Mouse (Mus musculus): ENCODE data around the gene Rad9b.

Rad9b gene

DNA sequence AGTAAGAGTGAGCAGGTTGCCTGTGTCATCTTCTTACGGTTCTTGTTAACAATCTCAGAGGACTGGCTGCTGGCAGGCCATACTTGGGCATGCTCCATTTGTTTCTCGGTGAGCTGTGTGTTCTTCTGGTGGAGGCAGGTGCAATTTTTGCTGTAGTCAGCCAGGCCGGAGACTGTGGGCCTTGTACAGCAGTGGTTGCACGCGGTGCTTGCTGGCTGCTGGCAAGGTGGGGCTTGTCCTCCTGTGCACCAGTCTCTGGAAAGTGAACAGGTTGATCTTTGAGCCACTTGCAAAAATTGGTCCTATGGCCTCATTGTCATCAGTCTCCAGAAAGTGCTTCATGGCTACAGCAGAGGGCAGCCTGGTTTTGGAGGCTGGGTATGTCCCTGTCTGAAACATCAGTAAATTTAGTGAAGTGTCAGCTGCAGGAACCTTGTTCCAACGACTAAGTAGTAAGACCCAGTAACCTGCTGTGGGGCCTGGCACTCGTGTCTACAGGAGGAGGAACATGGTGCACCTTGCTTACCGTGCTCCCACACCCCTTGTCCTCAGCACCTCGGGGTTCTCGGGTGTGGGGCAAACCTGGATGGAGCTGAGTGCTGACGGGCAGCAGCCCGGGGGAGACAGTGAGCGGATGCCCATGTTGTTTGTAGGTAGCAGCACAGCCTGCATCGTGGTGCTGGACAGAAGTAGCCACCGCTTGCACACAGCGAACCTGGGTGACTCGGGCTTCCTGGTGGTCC, 40.9 kb downstream of the Rad9b start:
- no peak for DNase-seq (ENCODE audit: low spot score in 2 of 2)

DNA sequence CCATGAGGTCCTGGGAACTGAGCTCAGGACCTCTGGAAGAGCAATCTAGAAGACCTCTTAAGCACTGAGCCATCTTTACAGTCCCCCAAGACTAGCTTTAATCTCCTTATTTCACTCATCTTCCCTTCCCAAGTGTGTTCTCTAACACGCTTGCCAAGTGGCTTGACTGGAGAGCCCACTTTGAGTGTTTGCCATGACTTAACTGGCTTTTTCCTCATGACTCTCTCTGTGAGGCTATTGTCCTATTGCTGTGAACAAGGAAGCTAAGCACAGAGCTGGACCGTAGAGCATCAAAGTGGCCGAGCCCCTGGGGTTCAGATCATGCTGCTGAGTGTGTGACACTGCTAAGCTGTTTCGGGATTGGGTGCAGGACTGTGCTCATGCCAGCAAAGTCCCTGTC, 41.7 kb downstream of the Rad9b start:
- DNase-seq (ENCODE audit: low spot score in 2 of 2): no peak

DNA sequence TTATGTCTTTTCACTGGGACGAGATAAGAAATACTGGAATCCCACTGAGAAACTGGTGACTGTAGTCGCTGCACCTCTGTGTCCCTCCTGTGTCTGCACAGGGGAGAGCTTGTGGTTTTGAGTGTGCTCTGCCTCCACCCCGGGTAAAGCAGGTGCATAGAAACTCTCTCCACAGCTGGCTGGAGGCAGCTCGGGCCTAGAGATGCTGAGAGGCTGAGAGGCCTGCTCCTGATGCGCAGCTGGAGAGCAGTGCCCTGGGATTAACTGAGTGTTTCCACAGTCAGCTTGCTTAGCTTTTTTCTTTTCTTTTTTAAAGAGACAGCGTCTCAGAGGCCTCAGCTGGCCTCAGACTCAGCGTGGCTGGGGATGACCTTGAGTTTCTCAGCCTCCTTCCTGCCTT, 42.3 kb downstream of the Rad9b start:
- no peak for DNase-seq (ENCODE audit: low spot score in 2 of 2)

DNA sequence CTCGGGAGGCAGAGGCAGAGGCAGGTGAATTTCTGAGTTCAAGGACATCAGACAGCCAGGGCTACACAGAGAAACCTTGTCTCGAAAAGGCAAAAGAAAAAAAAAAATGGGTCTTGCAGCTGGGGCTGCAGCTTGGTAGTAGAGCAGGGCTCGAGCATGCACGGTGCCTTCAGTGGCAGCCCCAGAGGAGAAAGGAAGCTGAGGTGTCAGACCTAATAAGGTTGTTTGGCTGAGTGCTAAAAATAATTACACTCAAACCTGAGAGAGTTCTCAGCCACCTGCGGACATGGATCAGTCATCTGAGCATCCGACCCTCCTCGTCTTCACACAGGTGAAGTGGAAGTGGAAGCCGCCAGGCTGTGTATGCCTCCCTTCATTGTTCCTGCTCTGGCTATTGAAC, 43.3 kb downstream of the Rad9b start:
- no peak for DNase-seq (ENCODE audit: low spot score in 2 of 2)

DNA sequence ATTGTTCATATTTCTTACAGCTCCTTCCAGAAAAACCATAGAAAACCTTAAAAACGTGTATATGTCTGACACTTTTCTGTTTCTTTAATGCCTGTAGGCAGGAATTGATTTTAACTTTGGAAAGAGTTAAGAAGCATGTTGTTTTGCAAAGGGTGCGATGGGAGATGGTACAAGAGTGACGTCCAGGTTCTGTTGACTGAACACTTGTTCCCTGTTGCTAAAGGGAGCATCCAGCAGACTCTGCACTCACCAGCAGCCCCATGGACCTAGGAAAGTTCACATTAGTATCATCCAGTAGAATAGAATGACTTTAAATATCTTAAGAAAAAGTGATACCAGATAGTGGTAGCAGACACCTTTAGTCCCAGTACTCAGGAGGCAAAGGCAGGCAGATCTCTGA, 47.5 kb downstream of the Rad9b start:
- DNase-seq (ENCODE audit: low spot score in 2 of 2): no peak

DNA sequence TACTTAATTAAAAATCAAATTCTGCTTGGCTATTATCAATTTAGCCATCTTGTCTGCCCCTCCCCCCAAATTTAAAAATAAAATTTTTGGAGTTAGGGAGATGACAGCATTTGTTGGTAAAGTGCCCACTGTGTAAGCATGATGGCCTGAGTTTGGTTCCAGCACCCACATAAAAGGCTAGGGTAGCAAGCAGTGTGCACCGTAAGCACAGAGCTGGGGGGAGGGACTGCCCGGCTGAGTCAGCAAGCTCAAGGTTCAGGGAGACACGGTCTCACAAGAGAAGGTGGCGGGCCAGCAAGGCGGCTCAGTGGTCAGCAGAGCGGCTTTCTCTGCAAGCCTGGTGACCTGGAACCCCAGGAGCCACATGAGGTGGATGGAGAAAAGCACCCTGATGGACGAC, 48.6 kb downstream of the Rad9b start:
- no peak for DNase-seq (ENCODE audit: low spot score in 2 of 2)

DNA sequence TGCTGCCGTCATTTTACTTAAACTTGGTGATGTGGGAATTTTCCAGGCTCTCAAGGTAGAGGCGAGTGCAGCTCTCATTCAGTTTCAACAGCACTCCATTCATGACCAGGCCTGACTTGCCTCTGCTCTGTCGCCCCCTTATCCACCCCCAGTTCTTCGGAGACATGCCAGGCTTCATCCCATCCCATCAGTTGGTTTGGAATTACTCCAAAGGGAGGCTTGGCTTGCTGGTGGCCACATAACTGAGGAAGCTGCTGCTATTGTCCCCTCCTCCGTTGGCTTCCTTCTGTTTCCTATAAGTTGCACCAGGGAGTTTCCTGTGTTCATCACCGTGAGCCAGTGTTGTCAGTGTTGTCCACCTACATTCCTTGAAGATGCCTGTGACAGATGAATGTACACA, 49.5 kb downstream of the Rad9b start:
- DNase-seq (ENCODE audit: low spot score in 2 of 2): no peak

DNA sequence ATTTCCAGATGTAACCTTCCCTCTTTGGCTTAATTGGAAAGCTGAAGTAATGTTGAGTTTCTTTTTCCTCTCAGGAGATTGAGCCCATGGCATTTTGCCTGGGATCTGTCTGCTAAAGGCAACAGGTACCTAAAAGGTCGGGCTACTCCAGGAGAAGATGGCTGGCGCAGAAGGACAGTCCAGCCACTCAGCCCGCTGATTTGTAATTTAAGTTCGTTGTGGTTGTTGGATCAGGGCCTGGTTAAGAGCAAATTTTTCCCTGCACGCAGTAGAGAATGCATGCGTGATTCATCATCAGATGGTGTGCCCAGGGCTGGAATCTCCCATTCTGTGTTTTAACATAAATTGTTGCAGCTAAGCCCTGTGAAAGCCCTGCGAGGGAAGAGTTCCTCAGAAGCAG, 50.1 kb downstream of the Rad9b start:
- no peak for DNase-seq (ENCODE audit: low spot score in 2 of 2)

DNA sequence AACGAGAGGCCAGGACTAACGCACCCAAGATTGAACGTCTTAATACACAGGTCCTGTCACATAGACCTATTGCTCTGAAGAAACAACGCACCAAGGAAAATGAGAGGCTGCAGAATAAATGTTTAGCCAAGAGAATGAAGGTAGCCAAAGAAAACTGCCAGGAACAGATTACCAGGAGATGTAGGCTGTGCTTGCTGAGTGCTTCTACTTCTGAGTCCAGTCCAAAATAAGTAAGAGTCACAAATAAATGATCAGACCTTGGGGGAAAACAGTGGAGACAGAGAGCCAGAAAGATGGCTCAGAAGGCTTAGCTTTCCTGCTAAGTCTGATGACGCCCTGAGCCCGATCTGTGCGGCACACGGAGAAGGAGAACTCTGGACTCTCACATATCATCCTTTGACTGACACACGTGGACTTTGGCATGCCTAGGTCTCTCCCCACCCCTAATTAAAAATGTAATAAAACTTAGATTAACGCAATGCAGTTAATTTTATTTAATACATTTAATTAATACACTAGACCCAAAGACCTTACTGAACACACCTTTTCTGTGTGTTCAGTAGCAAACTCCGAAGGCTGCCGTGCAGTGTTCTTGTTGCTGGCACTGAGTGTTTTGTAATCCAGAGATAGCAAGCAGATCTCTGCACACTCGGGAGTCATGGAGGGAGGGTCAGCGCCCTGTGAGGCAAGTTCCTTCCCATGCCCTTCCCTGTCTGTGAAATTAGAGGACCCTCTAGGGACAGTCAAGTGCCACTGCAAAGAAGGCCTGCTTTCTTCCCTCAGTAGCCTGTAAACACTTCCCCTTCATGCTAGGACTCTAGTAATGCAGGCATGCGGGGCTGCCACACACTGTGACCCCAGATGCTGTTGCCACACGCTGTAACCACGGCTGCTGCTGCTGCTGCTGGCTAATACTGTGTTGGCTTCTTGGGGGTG, 51.0 kb downstream of the Rad9b start:
- DNase-seq (ENCODE audit: low spot score in 2 of 2): no peak

DNA sequence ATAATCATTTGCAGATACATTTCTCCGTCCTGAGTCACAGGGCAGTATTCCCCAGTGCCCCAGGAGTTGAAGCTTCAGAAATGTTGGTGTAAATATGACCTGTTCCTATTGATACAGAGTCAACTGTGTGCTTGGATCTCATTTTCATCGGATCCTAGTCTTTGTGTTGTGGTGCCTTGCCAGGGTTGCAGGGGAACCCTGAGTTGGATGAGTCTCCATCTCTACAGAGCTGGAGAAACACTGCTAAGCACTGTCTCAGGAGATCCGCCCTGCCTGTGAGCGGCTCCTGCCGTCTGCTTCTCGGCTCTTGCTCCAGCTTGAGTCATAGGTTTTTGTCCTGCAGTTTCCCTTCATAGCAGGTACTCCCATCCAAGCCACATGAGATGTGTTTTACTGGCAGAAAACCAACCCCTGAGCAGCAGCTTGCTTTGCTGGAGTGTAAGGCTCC, 53.9 kb downstream of the Rad9b start:
- DNase-seq (ENCODE audit: low spot score in 2 of 2): no peak

DNA sequence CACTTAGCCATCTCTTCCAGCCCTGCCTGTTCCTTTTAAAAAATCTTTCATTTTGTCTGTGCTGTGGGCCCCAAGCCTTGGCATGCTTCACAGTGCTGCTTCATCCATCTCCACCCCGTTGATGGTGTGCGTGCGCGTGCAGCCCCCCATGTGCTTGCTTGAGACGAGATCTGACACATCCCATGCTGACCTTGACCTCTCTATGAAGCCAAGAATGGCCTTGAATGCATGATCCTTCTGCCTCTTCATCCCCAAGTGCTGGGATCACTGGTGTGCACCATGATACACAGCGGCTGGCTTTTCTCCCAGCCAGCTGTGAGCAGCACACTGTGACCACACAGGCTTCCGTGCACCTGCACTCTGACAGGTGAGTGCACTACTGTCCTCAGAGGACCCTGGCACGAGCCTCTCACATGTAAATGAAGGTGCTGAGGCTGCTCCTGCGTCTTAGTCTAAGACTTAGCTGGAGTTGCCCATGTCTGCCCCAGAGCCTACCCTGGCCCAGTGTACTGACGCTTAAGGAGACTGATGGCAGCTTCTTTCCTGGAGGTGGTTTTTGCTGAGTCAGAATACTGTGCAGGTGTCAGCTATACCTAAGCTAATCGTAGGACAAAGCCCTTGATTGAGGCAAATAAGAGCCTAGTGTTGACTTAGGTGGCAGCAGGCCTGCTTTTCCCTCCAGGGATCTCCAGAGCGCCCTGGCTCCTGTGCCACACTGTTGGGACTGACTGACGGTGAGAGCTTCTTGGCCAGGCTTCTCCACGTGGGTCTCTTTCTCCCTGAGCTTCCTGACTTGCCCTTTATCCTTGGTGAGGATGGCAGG, 58.7 kb downstream of the Rad9b start:
- no peak for DNase-seq (ENCODE audit: low spot score in 2 of 2)

DNA sequence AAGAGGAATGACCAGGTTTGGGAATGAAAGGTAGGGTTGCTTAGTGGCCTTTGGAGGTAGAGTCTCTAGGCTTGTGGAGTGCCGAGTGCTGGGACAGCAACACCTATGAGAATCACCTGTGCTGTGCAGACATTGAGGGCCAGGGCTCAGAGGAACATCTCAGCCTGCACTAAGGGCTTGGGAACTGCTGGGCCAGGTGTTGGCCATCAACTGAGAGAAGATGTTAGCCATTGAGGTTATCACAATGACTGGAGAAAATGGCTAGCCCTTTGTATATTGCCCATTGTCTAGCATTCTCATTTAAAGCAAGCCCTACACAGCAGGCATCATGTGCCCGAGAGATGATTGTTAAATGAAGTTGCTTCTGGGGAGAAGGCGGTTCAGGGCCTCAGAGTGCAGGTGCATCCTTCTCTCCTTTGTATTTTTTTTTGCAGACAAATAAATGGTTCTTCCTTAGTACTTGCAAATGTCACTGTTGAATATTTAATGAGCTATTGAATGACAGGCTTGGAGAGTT, 59.8 kb downstream of the Rad9b start:
- no peak for DNase-seq (ENCODE audit: low spot score in 2 of 2)

DNA sequence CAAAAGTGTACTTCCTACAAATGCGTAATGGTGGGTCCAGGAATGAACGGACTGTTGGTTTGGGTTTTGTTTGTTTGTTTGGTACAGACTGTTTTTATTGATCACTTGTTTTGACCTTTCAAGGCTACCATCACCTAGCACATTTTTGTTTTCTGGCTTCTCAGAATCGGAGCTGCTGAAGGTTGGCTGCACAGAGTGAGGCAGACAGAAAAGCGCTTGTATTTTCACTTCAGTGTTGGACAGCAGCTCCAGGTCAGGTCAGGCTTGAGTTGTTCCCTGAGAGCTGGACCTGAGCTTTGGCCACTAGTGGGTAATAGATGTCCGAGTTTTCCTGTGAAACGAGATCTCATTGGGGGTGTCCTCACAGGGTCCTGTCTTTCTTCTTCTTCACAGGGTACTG, 60.9 kb downstream of the Rad9b start:
- no peak for DNase-seq (ENCODE audit: low spot score in 2 of 2)

DNA sequence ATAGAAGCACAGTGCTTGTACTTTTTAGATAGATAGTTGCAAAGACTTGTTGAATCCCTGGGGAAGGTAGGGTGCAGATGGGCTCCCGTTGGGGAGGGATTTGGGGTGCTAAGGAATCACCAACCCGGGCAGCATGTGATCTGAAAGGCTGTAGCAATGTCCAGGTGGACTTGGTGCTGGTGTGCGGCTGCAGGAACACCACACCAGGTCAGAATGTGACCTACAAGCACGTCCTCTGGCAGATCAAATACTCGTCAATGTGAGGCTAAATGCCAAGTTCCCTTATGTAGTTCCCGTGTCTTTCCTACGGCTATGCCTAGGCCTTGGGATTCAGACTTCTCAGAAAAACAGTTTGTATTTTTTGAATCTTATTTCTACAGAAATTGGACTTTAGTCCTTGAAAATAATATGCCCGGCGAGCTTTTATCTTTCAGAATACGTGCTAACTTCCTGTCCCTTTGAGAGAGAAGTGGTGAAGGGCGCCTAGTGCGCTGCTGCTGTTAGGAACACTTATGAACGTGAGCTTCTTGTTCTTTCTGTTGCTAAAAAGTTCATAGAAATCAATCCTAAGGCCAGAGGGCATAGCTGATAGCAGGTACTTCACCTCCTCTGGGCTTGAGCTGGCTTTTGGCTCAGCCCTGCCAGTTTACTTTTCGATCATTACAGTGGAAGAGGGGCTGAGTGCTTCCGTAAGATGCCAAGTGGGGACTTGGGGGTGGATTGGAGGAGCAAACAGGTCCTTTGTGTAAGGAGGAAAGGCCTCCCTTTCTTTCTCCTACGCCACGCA, 62.3 kb downstream of the Rad9b start:
- no peak for DNase-seq (ENCODE audit: low spot score in 2 of 2)

DNA sequence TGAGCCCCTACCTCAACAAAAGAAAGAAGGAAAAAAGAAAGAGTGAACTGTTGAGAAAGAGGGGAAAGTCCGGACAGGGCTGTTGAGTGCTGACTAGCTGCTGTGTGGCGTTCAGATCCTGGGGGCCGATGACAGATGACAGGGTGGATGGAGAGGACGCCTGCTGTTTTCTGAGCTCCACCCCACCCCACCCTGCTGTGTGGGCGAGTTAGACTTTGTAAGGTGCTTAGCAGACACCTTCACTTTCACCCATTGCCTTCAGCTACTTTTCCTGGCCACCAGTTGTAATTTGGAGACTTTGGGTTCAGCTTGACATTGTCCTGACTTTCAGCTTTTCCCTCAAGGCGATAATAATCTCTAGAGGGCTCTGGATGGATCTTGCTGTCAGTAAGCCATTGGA, 62.9 kb downstream of the Rad9b start:
- DNase-seq (ENCODE audit: low spot score in 2 of 2): no peak

DNA sequence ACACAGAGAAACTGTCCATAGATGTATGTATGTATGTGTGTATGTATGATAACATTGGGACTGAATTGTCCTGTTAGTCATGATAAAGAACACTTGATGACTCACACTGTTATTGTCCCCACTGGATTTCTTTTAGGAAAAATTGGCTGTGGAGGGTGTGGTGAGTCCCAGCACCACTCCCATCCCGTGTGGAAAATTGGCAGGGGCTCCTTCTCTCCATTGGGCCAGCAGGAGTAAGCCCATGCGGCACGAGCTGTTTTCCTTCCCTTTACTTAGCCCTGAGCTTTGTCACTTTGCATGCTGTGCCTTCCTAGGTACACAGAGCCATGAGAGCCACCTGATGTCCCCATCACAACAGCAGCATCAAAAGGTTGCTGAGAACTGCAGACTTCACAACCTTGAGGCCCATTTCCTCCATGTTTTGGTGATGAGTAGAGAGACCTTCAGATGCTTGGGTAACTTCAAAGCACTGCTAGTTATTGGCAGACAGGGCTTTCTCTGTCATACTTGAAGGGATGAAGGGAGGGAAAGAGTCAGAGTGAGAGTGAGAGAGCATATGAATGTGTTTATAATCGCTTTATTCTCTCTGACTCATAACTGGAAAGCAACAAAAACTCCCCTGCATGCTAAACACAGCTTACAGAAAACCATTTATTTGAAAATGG, 65.8 kb downstream of the Rad9b start:
- DNase-seq (ENCODE audit: low spot score in 2 of 2): no peak

DNA sequence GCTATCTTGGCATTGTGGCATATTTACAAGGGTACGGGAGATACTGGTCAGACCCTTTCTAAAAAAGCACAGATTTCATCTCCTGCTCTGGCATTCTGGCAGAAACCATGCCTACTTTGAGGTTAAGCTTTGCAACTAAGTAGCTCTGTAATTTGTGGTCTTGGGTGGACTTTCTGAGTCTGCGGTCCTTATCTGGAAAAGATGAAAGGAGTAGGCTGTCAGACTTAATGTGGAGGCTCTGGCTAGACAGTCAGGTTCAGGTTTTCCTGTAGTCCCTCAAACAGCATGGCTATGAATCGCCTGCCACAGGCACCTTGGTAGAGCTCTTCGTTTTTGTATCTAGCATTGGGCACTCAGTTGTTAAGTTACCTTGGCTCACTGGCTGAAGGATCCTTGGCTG, 67.0 kb downstream of the Rad9b start:
- DNase-seq (ENCODE audit: low spot score in 2 of 2): no peak

DNA sequence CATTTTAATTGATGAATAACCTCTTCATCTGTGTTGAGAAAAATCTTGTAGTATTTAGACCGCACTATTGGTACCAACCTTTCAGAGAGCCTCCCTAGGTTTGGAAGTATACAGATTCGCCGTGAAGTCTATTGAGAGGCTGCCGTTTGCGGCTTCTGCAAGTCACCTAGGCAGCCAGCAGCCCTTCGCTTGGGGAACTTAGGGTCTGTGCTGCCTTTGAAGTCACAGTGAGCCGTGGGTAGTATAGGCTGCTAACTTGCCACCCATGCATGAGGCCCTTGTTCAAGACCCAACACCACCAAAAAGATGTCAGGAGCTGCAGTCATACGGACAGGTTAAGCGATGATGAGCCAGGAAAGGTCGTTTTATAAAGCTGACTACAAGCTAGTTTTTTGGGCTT, 67.8 kb downstream of the Rad9b start:
- no peak for DNase-seq (ENCODE audit: low spot score in 2 of 2)

DNA sequence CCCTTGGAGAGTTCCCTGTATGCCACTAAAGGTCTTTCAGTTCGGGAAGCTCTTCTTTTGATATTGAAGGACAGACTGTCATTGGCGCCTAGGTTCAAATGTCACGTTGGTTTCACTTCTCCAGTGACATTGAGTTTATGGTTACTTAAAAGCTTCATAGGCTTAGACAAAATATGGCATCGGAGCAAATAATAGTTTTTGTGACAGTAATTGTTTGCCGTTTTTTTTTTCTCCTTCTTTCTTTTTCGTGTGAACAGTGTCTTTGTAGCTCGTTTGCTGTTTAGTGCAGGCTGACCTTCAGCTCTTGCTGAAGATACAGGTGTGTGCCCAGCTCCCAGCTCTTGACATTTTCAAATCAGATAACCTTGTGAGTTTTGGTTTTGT, 68.3 kb downstream of the Rad9b start:
- DNase-seq (ENCODE audit: low spot score in 2 of 2): no peak

DNA sequence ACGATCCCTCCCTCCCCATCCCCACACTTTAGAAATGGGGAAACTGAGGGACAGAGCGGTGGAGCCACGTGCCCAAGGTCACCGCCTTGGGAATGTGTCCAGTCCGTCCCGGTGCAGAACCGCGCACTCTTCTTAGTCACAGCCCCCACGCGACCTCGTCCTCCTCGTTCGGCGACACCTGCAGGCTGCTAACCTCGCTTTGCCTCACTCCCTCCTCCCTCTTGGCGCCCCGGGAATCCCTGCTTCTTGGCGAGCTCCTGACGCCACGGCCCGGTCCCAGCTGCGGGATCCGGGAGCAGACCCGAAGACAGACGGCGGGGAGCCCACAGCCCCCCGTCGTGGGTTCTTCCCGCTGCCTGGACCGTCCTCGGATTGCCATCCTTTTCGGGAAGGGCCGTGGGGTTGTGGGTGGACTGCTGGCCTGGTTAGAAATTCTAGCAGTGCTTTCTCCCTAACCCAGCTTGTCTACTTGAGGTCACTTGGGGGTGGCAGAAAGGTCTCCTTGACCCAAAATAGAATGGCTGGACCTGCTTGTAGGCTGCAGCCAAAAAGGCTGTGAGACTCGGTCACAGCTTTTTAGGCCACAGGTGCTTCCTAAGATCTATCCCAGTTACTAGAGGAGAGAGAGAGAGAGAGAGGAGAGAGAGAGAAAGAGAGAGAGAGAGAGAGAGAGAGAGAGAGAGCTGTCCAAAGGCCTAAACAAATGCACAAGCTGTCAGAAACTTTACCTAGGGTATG, 68.8 kb downstream of the Rad9b start:
- DNase-seq (ENCODE audit: low spot score in 2 of 2): peak in 1 of 2 experiments; percentile 38
